Mouse (Mus musculus) ovary, adult 2 months (tissue): Measurements from ENCODE around the gene Arrdc5. TPM values are rescaled to one million over a fixed set of nuclear protein-coding genes. Genes with fewer than 3 reads are reported as not detected.

Source experiments
- polyA plus RNA-seq: library from polyadenylated mRNA; depleted of rRNA; stranded (reverse); fragments of >200 nt; gene quantifications from 2 replicates; pipeline ENCODE4 v1.2.3, GENCODE M21; 2012; rRNA removed

The Arrdc5 gene
- not detected in 2 replicates for polyA plus RNA-seq

GRCm38 (mm10) chr17:56300186-56300585 lies at the start of gene Arrdc5:
Gene Arrdc5, minus strand, starts transcription at chr17:56300286.

GRCm38 (mm10) chr17:56325450-56326152 lies 25.5 kb upstream of the Arrdc5 start, which contains the start of gene Kdm4b:
Gene Kdm4b, plus strand, starts transcription at chr17:56326062.

GRCm38 (mm10) chr17:56303160-56303846 lies 3.2 kb upstream of the Arrdc5 start, which contains the start of gene Uhrf1:
Gene Uhrf1, plus strand, starts transcription at chr17:56303321.

DNA sequence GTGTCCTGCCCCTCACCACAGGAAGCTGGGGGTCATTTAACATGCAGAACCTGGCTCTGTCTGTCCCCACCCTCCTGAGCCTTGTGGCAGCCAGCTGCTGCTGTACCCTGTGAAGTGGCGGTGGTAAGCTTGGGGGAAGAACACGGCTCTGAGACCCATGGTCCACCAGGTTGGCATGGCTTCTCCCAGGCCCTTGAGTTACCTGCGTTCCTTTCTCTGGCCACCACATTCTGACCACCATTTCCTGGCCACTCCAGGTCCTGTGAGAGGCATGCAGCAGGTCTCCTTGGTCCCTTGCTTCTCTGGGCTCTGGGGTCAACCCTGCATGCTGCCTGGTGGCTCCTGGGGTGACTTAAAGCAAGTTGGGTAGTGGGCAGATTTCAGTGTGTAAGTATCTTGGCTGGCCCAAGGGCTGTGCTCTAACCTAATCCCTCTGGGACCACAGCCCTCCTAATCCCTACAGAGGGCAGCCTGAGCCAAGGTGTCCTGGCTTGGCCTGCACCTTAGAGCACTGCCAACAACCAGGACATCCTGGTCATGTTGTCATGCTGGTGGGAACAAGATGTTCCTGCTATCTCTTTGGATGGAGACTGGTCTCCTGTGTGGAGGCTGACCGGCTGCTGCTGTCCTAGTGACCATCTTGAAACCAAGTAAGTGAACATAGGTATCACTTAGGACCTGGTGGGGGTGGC lies 7.4 kb downstream of the Arrdc5 start, which contains the start of gene Plin3:
Gene Plin3 (minus strand): TSS at position 343 of the 692 bp plus-strand sequence.

DNA sequence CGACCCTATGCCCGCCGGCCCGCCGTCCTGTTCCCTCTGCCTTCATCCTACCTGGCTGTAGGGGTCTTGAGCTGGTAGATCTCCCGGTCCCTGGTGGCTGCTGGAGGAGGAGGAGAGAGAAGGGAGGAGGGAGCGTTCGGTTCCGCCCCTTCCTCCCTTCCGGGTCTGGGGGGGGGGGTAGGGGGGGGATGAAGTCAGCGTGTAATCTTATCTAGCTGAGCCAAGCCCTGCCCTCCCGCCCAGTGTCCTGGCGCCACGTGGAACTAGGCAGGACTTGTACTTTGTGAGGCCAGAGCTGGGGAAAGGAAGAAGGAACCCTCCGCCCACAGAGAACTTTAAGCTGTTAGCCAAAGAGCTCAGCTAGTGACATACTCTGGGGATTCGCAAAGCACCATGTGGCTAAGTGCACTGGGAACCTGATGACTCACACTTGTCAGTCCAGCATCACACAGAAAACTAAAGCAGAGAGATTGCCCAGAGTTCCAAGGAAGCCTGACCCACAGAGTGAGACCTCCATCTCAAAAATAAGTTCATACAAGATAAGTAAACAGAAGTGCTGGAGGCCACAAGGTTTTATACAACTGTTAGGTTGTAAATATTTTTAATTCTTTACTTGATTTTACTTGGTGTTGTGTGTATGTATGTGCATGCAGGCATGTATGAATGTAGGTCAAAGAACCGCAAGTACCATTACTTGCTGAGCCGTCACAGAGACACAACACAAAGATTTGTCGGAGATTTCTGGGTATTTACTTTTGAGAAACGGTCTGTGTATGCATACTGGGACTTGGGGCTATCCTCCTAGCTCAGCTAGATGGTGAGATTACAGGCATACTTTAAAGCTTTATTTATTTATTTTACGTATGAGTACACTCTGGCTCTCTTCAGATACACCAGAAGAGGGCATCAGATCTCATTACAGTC lies 23.2 kb downstream of the Arrdc5 start, which contains the start of gene Ticam1:
Gene Ticam1 (minus strand): TSS at position 144 of the 924 bp plus-strand sequence.

DNA sequence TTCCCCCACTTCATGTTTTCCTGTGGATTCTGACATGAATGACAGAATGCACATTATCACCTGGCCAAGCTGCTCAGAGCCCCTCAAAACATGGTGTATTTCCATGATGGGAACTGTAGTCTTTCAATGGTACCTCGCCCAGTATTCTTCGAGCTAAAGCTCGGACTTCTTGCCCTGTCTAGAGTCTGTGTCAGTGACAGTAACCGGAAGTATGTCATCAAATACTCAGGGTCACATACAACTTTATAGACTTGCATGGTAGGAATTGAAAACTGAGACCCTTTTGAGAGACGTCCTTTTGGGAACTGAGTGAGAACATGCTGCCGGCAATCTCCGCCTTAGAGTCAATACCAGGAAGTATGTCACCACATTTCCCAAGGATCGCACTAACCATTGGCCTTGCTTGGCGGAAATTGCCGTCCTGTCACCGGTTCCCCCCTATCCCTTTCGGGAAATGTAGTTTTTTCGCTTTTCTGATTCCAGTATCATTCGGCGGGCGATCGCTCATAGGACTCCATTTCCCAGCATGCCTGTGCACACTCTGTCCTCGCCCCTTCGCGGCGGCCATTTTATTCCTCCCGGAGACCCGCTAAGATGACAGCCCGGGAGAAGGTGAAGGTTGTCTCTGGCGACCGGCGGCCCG lies 43.7 kb downstream of the Arrdc5 start, which contains the start of gene Fem1a:
Gene Fem1a (plus strand): TSS at position 572 of the 643 bp plus-strand sequence.

Other genes starting within 250 kb of the Arrdc5 start
- gene Ubxn6, start 225.3 kb downstream of the Arrdc5 start, polyA plus RNA-seq: 58.5 and 83.0 TPM in 2 replicates
- 52.3 and 75.6 TPM in 2 replicates for gene Hdgfl2, start 220.7 kb downstream of the Arrdc5 start, polyA plus RNA-seq
- gene Plin4, start 190.5 kb downstream of the Arrdc5 start, polyA plus RNA-seq: 206 and 215 TPM in 2 replicates
- gene Plin5, start 182.7 kb downstream of the Arrdc5 start, polyA plus RNA-seq: 19.0 and 42.0 TPM in 2 replicates
- 76.6 and 100 TPM in 2 replicates for gene Lrg1, start 178.3 kb downstream of the Arrdc5 start, polyA plus RNA-seq
- gene Sema6b, start 159.9 kb downstream of the Arrdc5 start, polyA plus RNA-seq: 15.5 and 19.9 TPM in 2 replicates
- gene Tnfaip8l1, start 137.8 kb downstream of the Arrdc5 start, polyA plus RNA-seq: 9.7 and 10.3 TPM in 2 replicates
- 124 and 131 TPM in 2 replicates for gene Mydgf, start 116.4 kb downstream of the Arrdc5 start, polyA plus RNA-seq
- 58.6 and 59.5 TPM in 2 replicates for gene Dpp9, start 81.4 kb downstream of the Arrdc5 start, polyA plus RNA-seq
- 39.9 and 52.7 TPM in 2 replicates for gene Fem1a, start 43.5 kb downstream of the Arrdc5 start, polyA plus RNA-seq
- gene Ticam1, start 23.5 kb downstream of the Arrdc5 start, polyA plus RNA-seq: 29.8 and 32.7 TPM in 2 replicates
- 53.2 and 60.7 TPM in 2 replicates for gene Plin3, start 7.4 kb downstream of the Arrdc5 start, polyA plus RNA-seq
- 30.6 and 42.8 TPM in 2 replicates for gene Uhrf1, start 3.0 kb upstream of the Arrdc5 start, polyA plus RNA-seq
- 75.5 and 81.9 TPM in 2 replicates for gene Kdm4b, start 25.8 kb upstream of the Arrdc5 start, polyA plus RNA-seq
- 427 and 461 TPM in 2 replicates for gene Ptprs, start 176.2 kb upstream of the Arrdc5 start, polyA plus RNA-seq
- gene Znrf4, start 212.1 kb upstream of the Arrdc5 start, polyA plus RNA-seq: not detected in 2 replicates